Mouse (Mus musculus) ES-Bruce4 (cell line): Measurements from ENCODE around the gene Podn. TPM values are rescaled to one million over a fixed set of nuclear protein-coding genes. Genes with fewer than 3 reads are reported as not detected.

Experiments
- H3K27ac ChIP-seq: 2 replicates; pipeline ENCODE4 v1.5.1; 2012; ENCODE audit warnings: low read length, inconsistent platforms; ENCODE audit not compliant: insufficient read depth
- H3K27me3 ChIP-seq: 2 replicates; pipeline ENCODE4 v1.6.1; 2012; ENCODE audit warnings: mild to moderate bottlenecking, low read length, inconsistent platforms; ENCODE audit not compliant: control insufficient read depth, poor library complexity, insufficient read depth, severe bottlenecking
- H3K36me3 ChIP-seq: 2 replicates; pipeline ENCODE4 v1.6.1; 2012; ENCODE audit warnings: inconsistent platforms, mild to moderate bottlenecking, low read length, moderate library complexity; ENCODE audit not compliant: control insufficient read depth, poor library complexity, insufficient read depth, severe bottlenecking
- H3K4me1 ChIP-seq: one replicate; pipeline ENCODE4 v1.8.1; 2011; ENCODE audit warnings: low read length; ENCODE audit not compliant: control insufficient read depth, insufficient read depth
- H3K4me3 ChIP-seq: 2 replicates; pipeline ENCODE4 v1.5.1; 2011; ENCODE audit warnings: low read depth, mild to moderate bottlenecking, low read length
- H3K9ac ChIP-seq: 2 replicates; pipeline ENCODE4 v1.6.1; 2012; ENCODE audit warnings: low read depth, mild to moderate bottlenecking, inconsistent platforms; ENCODE audit not compliant: poor library complexity, severe bottlenecking
- H3K9me3 ChIP-seq: replicated peaks from 2 replicates; pipeline ENCODE4 v1.6.1; 2012; ENCODE audit warnings: mild to moderate bottlenecking, low read length, inconsistent platforms; ENCODE audit not compliant: control insufficient read depth, poor library complexity, insufficient read depth, severe bottlenecking
- CTCF ChIP-seq: IDR thresholded peaks from one replicate; pipeline ENCODE4 v1.8.1; 2011; ENCODE audit warnings: low read depth, low read length
- EP300 ChIP-seq: IDR thresholded peaks from 2 replicates; pipeline ENCODE4 v1.6.1; 2011; ENCODE audit warnings: low read depth, low read length; ENCODE audit not compliant: insufficient read depth
- POLR2A ChIP-seq: IDR thresholded peaks from one replicate; pipeline ENCODE4 v1.8.1; 2011; ENCODE audit warnings: low read length; ENCODE audit not compliant: insufficient read depth
- polyA plus RNA-seq: library from polyadenylated mRNA; stranded (reverse); fragments of >200 nt; gene quantifications from 2 replicates; pipeline ENCODE4 v1.2.4, GENCODE M21; 2011; ENCODE audit warnings: low read depth; ENCODE audit not compliant: missing spikeins, insufficient read depth, insufficient read length

Gene Podn
- polyA plus RNA-seq, 1 experiment = 3.3 TPM

- Histone ChIP-seq H3K9me3 (no peaks in the 10 kb centered on the region), H3K36me3 (peaks cover 8% of the 10 kb centered on the region; the same call in 1 of the 2 replicates), H3K4me3 (no peak overlapping the region), H3K4me1 (no peaks in the 10 kb centered on the region), H3K9ac (no peak overlapping the region), H3K27me3 (no peaks in the 10 kb centered on the region), H3K27ac (no peak overlapping the region)
- no peak for TF ChIP-seq POLR2A
- TF ChIP-seq CTCF = no peak
- TF ChIP-seq EP300 = no peak
These were observed 50.1 kb downstream of the Podn start for GRCm38 (mm10) chr4:108046136-108046535.

- Histone ChIP-seq H3K4me3 (no peak overlapping the region), H3K27ac (no peak overlapping the region), H3K4me1 (no peaks in the 10 kb centered on the region), H3K36me3 (peaks cover 8% of the 10 kb centered on the region; the same call in 1 of the 2 replicates), H3K9me3 (no peaks in the 10 kb centered on the region), H3K9ac (no peak overlapping the region), H3K27me3 (no peaks in the 10 kb centered on the region)
- no peak for TF ChIP-seq CTCF
- no peak for TF ChIP-seq POLR2A
- no peak for TF ChIP-seq EP300
These were observed 50.8 kb downstream of the Podn start for GRCm38 (mm10) chr4:108045136-108046107.

GRCm38 (mm10) chr4:108037027-108037426, 59.2 kb downstream of the Podn start:
- Histone ChIP-seq H3K9ac (no peak overlapping the region), H3K9me3 (no peaks in the 10 kb centered on the region), H3K27me3 (0 out of 2 replicates have a peak, but pooled peaks cover 2% of the 10 kb centered on the region), H3K36me3 (no peaks in the 10 kb centered on the region), H3K27ac (no peak overlapping the region), H3K4me1 (no peaks in the 10 kb centered on the region), H3K4me3 (no peak overlapping the region)
- TF ChIP-seq CTCF = no peak

GRCm38 (mm10) chr4:108033041-108033764, 63.0 kb downstream of the Podn start:
- no peak overlapping the region for H3K4me3 ChIP-seq
- peaks cover 7% of the 10 kb centered on the region for H3K27me3 ChIP-seq
- H3K27ac ChIP-seq = no peak overlapping the region
- H3K4me1 ChIP-seq = no peaks in the 10 kb centered on the region
- TF ChIP-seq EP300 (no peak), CTCF (no peak), POLR2A (no peak)
- H3K36me3 ChIP-seq = no peaks in the 10 kb centered on the region
- no peaks in the 10 kb centered on the region for H3K9me3 ChIP-seq
- H3K9ac ChIP-seq = no peak overlapping the region

- no peaks in the 10 kb centered on the region for H3K9me3 ChIP-seq
- no peaks in the 10 kb centered on the region for H3K4me1 ChIP-seq
- H3K36me3 ChIP-seq = no peaks in the 10 kb centered on the region
- no peak overlapping the region for H3K27ac ChIP-seq
- peak overlapping the region; percentile 67 for H3K9ac ChIP-seq
- H3K27me3 ChIP-seq = peaks cover 7% of the 10 kb centered on the region
- H3K4me3 ChIP-seq = peak overlapping the region; percentile 36
- TF ChIP-seq POLR2A (no peak), CTCF (no peak), EP300 (no peak)
These were observed 63.8 kb downstream of the Podn start for GRCm38 (mm10) chr4:108032352-108032849.
